Mouse (Mus musculus) ES-E14 (cell line): ENCODE data around the gene Sub1. TPM values are rescaled to one million over a fixed set of nuclear protein-coding genes. Genes with fewer than 3 reads are reported as not detected.

Experiments used
- DNase-seq: peaks from one replicate; pipeline ENCODE4 v3.0.0-alpha.2; 2013; ENCODE audit warnings: low read depth, low spot score
- H3K27ac ChIP-seq: 2 replicates; pipeline ENCODE4 v1.5.1; 2012; ENCODE audit warnings: low read depth, mild to moderate bottlenecking, low read length, moderate library complexity, mixed read lengths; ENCODE audit not compliant: poor library complexity, insufficient read depth, severe bottlenecking
- H3K36me3 ChIP-seq: 2 replicates; pipeline ENCODE4 v1.6.1; 2012; ENCODE audit warnings: mild to moderate bottlenecking, low read length, moderate library complexity, mixed read lengths; ENCODE audit not compliant: control insufficient read depth, poor library complexity, insufficient read depth, severe bottlenecking
- H3K4me1 ChIP-seq, 2 experiments: fragments of 150-350 bp in 1 of 2; sonication (generic) in 1 of 2; 2 replicates each; pipeline ENCODE4 v1.6.1; 2012; ENCODE audit warnings: low read length in 2 of 2, mild to moderate bottlenecking in 1 of 2, mixed read lengths in 1 of 2; ENCODE audit not compliant: control insufficient read depth in 2 of 2, insufficient read depth in 2 of 2, poor library complexity in 1 of 2
- H3K4me3 ChIP-seq, 2 experiments: fragments of 150-350 bp in 1 of 2; sonication (generic) in 1 of 2; 2 replicates each; pipeline ENCODE4 v1.5.1; 2012; ENCODE audit warnings: low read length in 2 of 2, low read depth in 1 of 2, mild to moderate bottlenecking in 1 of 2, mixed read lengths in 1 of 2; ENCODE audit not compliant: insufficient read depth in 1 of 2, poor library complexity in 1 of 2, severe bottlenecking in 1 of 2
- H3K9ac ChIP-seq: 2 replicates; pipeline ENCODE4 v1.6.1; 2012; ENCODE audit warnings: low read depth, mild to moderate bottlenecking, low read length, mixed read lengths; ENCODE audit not compliant: poor library complexity, insufficient read depth, severe bottlenecking
- H3K9me3 ChIP-seq: fragments of 150-350 bp; sonication (generic); 2 replicates; pipeline ENCODE4 v1.6.1; 2012; ENCODE audit warnings: low read depth, mild to moderate bottlenecking, low read length; ENCODE audit not compliant: control insufficient read depth, insufficient read depth
- CHD2 ChIP-seq: IDR thresholded peaks from 2 replicates; pipeline ENCODE4 v1.6.1; 2014; ENCODE audit warnings: mild to moderate bottlenecking, low read depth, low read length, inconsistent platforms
- HCFC1 ChIP-seq: IDR thresholded peaks from 2 replicates; pipeline ENCODE4 v1.6.1; 2012; ENCODE audit warnings: low read length, inconsistent platforms, borderline replicate concordance; ENCODE audit not compliant: insufficient read depth
- MAFK ChIP-seq: IDR thresholded peaks from 2 replicates; pipeline ENCODE4 v1.6.1; 2014; ENCODE audit warnings: mild to moderate bottlenecking, low read depth, low read length, inconsistent platforms; ENCODE audit not compliant: insufficient read depth
- ZC3H11A ChIP-seq: IDR thresholded peaks from 2 replicates; pipeline ENCODE4 v1.6.1; 2012; ENCODE audit warnings: low read depth, mild to moderate bottlenecking, inconsistent platforms, low read length, borderline replicate concordance
- ZNF384 ChIP-seq: IDR thresholded peaks from 2 replicates; pipeline ENCODE4 v1.6.1; 2012; ENCODE audit warnings: low read depth, low read length, inconsistent platforms
- in situ Hi-C, 2 experiments: fragments of 600-800 bp; cut with MboI; formaldehyde crosslinking; loops; one replicate each; pipeline ENCODE4 v1.15.1; 2025; ENCODE audit warnings: low sequenced_read_pairs in 2 of 2, inconsistent platforms in 1 of 2; ENCODE audit not compliant: unreplicated experiment in 2 of 2
- total RNA-seq: library from RNA; depleted of rRNA; stranded (reverse); fragments of 300-350 nt; gene quantifications from 2 replicates; pipeline ENCODE4 v1.2.3, GENCODE M21; 2012; rRNA removed

Sub1 gene
- total RNA-seq, 1 experiment = 301 TPM

DNA sequence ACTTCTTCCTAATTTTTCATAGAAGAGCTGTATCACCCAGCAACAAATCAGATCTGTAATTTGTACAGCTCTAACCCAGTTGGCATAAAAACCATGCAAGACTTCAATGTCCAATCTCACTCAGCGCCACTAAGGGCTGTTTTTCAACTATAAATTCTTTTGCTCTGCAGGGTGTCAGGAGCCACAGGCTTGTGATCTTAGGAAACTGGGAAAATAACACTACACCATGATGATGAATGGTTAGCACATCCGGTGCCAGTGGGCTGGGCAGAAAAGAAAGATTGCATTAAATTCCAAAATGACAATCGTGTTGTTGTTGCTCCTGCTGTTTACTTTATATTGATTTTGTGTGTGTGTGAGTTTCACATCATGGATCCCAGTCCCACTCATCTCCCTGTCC, 47.3 kb downstream of the Sub1 start:
- H3K4me3 ChIP-seq = no peak overlapping the region
- no peaks in the 10 kb centered on the region for H3K4me1 ChIP-seq
- no peaks in the 10 kb centered on the region for H3K36me3 ChIP-seq
- TF ChIP-seq HCFC1 = no peak
- no peak for TF ChIP-seq ZNF384
- no peak for TF ChIP-seq ZC3H11A
- no peaks in the 10 kb centered on the region for H3K9me3 ChIP-seq
- in situ Hi-C loops = no loop called here
- H3K27ac ChIP-seq = no peak overlapping the region
- no peak for DNase-seq
- no peak overlapping the region for H3K9ac ChIP-seq

GRCm38 (mm10) chr15:11940855-11941254, 55.9 kb downstream of the Sub1 start:
- H3K36me3 ChIP-seq = no peaks in the 10 kb centered on the region
- in situ Hi-C loops = no loop called here
- H3K9ac ChIP-seq = no peak overlapping the region
- no peak overlapping the region for H3K27ac ChIP-seq
- H3K4me3 ChIP-seq = no peak overlapping the region
- TF ChIP-seq ZNF384 = no peak
- no peak for TF ChIP-seq MAFK
- TF ChIP-seq CHD2 = no peak
- TF ChIP-seq HCFC1 = no peak
- TF ChIP-seq ZC3H11A = no peak
- no peaks in the 10 kb centered on the region for H3K4me1 ChIP-seq
- DNase-seq = no peak
- no peaks in the 10 kb centered on the region for H3K9me3 ChIP-seq

Other genes starting within 250 kb of the Sub1 start
- 3.3 and 3.4 TPM in 2 replicates for gene Npr3, start 89.7 kb downstream of the Sub1 start, total RNA-seq
- 56.7 and 66.8 TPM in 2 replicates for gene Zfr, start 120.8 kb upstream of the Sub1 start, total RNA-seq
- 14.8 and 18.4 TPM in 2 replicates for gene Mtmr12, start 208.0 kb upstream of the Sub1 start, total RNA-seq